Mouse (Mus musculus) duodenum, adult 2 months (tissue): ENCODE results near the gene Rnf103. TPM values are rescaled to one million over a fixed set of nuclear protein-coding genes. Genes with fewer than 3 reads are reported as not detected.

Source experiments
- polyA plus RNA-seq: library from polyadenylated mRNA; depleted of rRNA; stranded (reverse); fragments of >200 nt; gene quantifications from 2 replicates; pipeline ENCODE4 v1.2.3, GENCODE M21; 2012; ENCODE audit warnings: low replicate concordance; rRNA removed

Gene Rnf103
- polyA plus RNA-seq, result 28.4 and 57.2 TPM in 2 replicates

GRCm38 (mm10) chr6:71493675-71494340 lies at the start of gene Rnf103:
Gene Rnf103, plus strand, starts transcription at chr6:71493894.

GRCm38 (mm10) chr6:71543686-71544499 lies 50.2 kb downstream of the Rnf103 start, which contains the start of gene Chmp3:
Gene Chmp3, plus strand, starts transcription at chr6:71543797.

Other genes with a start within 250 kb of the Rnf103 start
- 2.3 and 2.7 TPM in 2 replicates for gene Krcc1, start 222.2 kb upstream of the Rnf103 start, polyA plus RNA-seq
- gene Smyd1, start 171.7 kb upstream of the Rnf103 start, polyA plus RNA-seq, result 0.05 TPM in 1 of 2 replicates, not detected in the other
- gene Cd8b1, start 171.1 kb upstream of the Rnf103 start, polyA plus RNA-seq, result 0.20 and 1.6 TPM in 2 replicates
- 1.9 and 4.3 TPM in 2 replicates for gene Cd8a, start 120.5 kb upstream of the Rnf103 start, polyA plus RNA-seq
- 8.9 and 11.6 TPM in 2 replicates for gene Rmnd5a, start 53.3 kb upstream of the Rnf103 start, polyA plus RNA-seq
- 10.2 and 12.7 TPM in 2 replicates for gene Chmp3, start 49.9 kb downstream of the Rnf103 start, polyA plus RNA-seq
- gene Kdm3a, start 139.1 kb downstream of the Rnf103 start, polyA plus RNA-seq, result 2.0 and 2.2 TPM in 2 replicates
- 0.63 and 0.64 TPM in 2 replicates for gene Reep1, start 213.7 kb downstream of the Rnf103 start, polyA plus RNA-seq